In the genomic region with DNA sequence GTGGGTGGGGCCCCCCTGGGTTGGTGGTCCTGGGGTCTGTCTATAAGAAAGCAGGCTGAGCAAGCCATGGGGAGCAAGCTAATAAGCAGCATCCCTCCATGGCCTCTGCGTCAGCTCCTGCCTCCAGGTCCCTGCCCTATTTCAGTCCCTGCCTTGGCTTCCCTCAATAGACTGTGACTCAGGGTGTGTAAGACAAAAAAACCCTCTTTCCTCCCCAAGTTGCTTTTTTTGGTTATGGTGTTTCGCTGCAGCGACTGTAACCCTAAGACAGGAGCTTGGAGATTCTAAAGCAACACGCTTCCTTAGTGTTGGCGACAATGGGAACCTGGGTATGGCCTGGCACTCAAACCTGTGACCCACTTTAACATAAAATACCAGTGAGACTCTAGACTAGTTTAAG, we compare ENCODE assay signal across 20 mouse cellular contexts. TPM values are rescaled to one million over a fixed set of nuclear protein-coding genes. Genes with fewer than 3 reads are reported as not detected.
"Had no signal": no experiment of that assay in that cellular context is flagged by ENCODE, and none has a peak within 500 bp of the region (broad histone marks: within the 10 kb centered on the region; RNA-seq: fewer than 3 reads in every experiment).

No protein-coding gene starts in this region.

- DNase-seq: liver, embryonic 13.5 days; liver, postnatal 0 days; lung, adult 2 months; lung, postnatal 14 days; lung, postnatal 36 days; right cerebral cortex, adult 18-20 months; right cerebral cortex, postnatal 25 days; right cerebral cortex, postnatal 4 days; spleen, adult 18-20 months; thymus, adult 18-20 months; thymus, postnatal 25 days; thymus, postnatal 4 days had no signal

- ATAC-seq: liver, postnatal 0 days; lung, postnatal 0 days; midbrain, embryonic 15.5 days had no signal

- H3K9ac ChIP-seq: liver, embryonic 13.5 days; liver, embryonic 15.5 days; liver, postnatal 0 days; lung, embryonic 15.5 days; midbrain, embryonic 12.5 days; midbrain, embryonic 15.5 days; neural tube, embryonic 12.5 days had no signal

- H3K4me3 ChIP-seq: liver, embryonic 13.5 days; liver, embryonic 15.5 days; lung, embryonic 15.5 days; megakaryocyte, embryonic 14.5 days; midbrain, embryonic 12.5 days; midbrain, embryonic 15.5 days; neural tube, embryonic 12.5 days had no signal

- H3K27me3 ChIP-seq: midbrain, embryonic 15.5 days had no signal

- H3K4me2 ChIP-seq: liver, embryonic 13.5 days; liver, embryonic 15.5 days; lung, embryonic 15.5 days; midbrain, embryonic 12.5 days; midbrain, embryonic 15.5 days; neural tube, embryonic 12.5 days had no signal

- H3K27ac ChIP-seq: liver, embryonic 13.5 days; lung, embryonic 15.5 days; macrophage; midbrain, embryonic 15.5 days; neural tube, embryonic 12.5 days had no signal

- H3K9me3 ChIP-seq: liver, embryonic 13.5 days; liver, embryonic 15.5 days; lung, embryonic 15.5 days; midbrain, embryonic 12.5 days; midbrain, embryonic 15.5 days; neural tube, embryonic 12.5 days had no signal

- H3K36me3 ChIP-seq: liver, embryonic 13.5 days; liver, embryonic 15.5 days; lung, embryonic 15.5 days; midbrain, embryonic 12.5 days; midbrain, embryonic 15.5 days had no signal

RNA-seq across cellular contexts. Expression of a gene that starts 7.4 kb away (rescaled TPM):
- polyA plus RNA-seq: macrophage had no signal
